Mouse (Mus musculus): Measurements from ENCODE around the gene Rpl22. TPM values are rescaled to one million over a fixed set of nuclear protein-coding genes. Genes with fewer than 3 reads are reported as not detected.

Gene Rpl22
- total and polyA plus RNA-seq, 2 experiments from 2014 or later, result 156 to 185 TPM

DNA sequence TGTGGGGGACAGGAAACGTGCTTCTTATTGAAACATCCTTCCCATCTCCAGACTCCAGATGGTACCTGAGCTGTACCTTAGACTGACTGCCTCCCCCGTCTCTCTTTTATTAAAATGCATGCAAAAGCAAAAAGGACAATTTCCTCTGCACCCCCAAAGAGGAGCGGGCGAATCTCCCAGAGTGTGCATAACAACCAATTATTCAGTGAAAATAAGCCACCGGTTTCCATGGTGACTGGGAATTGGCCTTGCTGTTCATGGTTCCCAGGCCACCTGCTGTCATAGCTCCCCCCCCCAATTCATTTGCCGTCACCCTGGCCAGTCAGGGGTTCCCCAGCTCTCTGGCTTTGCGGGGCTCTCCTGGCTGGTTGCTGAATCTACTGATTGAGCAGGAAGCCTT is 39.7 kb downstream of the Rpl22 start:
- Histone ChIP-seq H3K9ac (replicated peaks; ENCODE audit: low read length) (no peak overlapping the region), H3K27ac (no peak overlapping the region)

DNA sequence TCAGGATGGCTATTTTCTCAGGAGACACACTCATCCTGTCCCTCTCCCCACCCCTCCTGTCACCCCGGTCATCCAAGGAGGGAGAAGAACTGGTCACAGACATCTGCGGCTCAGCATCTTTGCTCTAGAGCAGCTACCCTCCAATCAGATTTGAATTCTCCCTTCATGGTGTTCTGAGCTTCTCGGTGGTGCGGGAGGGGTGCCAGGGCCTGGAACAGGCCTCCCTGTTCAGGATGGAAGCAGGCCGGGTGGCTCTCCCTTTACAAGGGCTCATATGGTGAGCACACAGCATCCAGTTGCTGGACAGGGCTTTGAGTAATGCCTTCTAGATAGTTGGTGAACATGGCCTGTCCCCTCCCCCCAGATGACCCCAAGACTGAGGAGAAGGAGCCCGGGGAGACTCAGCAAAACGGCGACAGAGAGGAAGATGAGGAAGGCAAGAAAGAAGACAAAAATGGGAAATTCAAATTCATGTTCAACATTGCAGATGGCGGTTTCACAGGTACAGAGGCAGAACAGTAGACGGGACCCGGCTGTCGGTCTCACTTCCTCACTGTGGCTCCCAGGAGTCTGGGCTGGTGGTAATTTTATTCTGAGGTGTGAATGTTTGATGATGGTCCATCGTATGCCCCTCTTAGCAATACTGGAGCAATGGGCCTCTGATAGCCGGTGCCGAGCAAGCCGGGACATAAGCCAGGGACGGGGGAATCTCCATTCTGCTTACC is 57.1 kb downstream of the Rpl22 start:
- Histone ChIP-seq H3K4me1 (ENCODE audit: insufficient read depth, low read length) (no peaks in the 10 kb centered on the region), H3K9me3 (ENCODE audit: low read length) (no peaks in the 10 kb centered on the region), H3K27me3 (ENCODE audit: insufficient read depth, low read length) (no peaks in the 10 kb centered on the region), H3K4me2 (ENCODE audit: low read depth, low read length) (no peak overlapping the region), H3K9ac (replicated peaks; ENCODE audit: low read length) (no peak overlapping the region), H3K4me3 (ENCODE audit: low read length) (no peak overlapping the region), H3K27ac (no peak overlapping the region), H3K36me3 (ENCODE audit: insufficient read depth, low read length) (peaks cover 12% of the 10 kb centered on the region; the same call in 1 of the 2 replicates)
- DNase-seq (ENCODE audit: low spot score) (no peak), ATAC-seq (no peak)
- WGBS, result 82% methylated on average over 17 of the region's 17 CpGs
- no peak for TF ChIP-seq CTCF (IDR thresholded peaks at IDR 0.05; ENCODE audit: low read depth)

More for the DNA sequence above, 39.7 kb downstream of the Rpl22 start:
- H3K4me3 ChIP-seq (ENCODE audit: low read length), result no peak overlapping the region
- TF ChIP-seq CTCF (IDR thresholded peaks at IDR 0.05; ENCODE audit: low read depth), result no peak
- no peak overlapping the region for H3K4me2 ChIP-seq (ENCODE audit: low read depth, low read length)
- H3K9me3 ChIP-seq (ENCODE audit: low read length), result no peaks in the 10 kb centered on the region
- H3K36me3 ChIP-seq (ENCODE audit: insufficient read depth, low read length), result 0 out of 2 replicates have a peak, but pooled peaks cover 5% of the 10 kb centered on the region
- 30% methylated on average over 7 of the region's 7 CpGs for WGBS
- H3K4me1 ChIP-seq (ENCODE audit: insufficient read depth, low read length), result no peaks in the 10 kb centered on the region
- peak; percentile 56 for DNase-seq (ENCODE audit: low spot score)
- ATAC-seq, result no peak
- no peaks in the 10 kb centered on the region for H3K27me3 ChIP-seq (ENCODE audit: insufficient read depth, low read length)

Other genes with a start within 250 kb of the Rpl22 start
- gene Tnfrsf25, start 209.8 kb upstream of the Rpl22 start, total RNA-seq (2014; rRNA removed), result 0.22 and 1.6 TPM in 2 replicates
- 0.48 and 0.62 TPM in 2 replicates for gene Tnfrsf25, start 209.8 kb upstream of the Rpl22 start, polyA plus RNA-seq (2015; fragmentation: Nextera tagmentation; extraction: Ambion mirVana)
- 0.47 and 1.4 TPM in 2 replicates for gene Espn, start 173.4 kb upstream of the Rpl22 start, total RNA-seq (2014; rRNA removed)
- gene Espn, start 173.4 kb upstream of the Rpl22 start, polyA plus RNA-seq (2015; fragmentation: Nextera tagmentation; extraction: Ambion mirVana), result 0.71 and 0.79 TPM in 2 replicates
- gene Hes2, start 166.9 kb upstream of the Rpl22 start, total RNA-seq (2014; rRNA removed), result not detected in 2 replicates
- not detected in 2 replicates for gene Hes2, start 166.9 kb upstream of the Rpl22 start, polyA plus RNA-seq (2015; fragmentation: Nextera tagmentation; extraction: Ambion mirVana)
- 249 and 259 TPM in 2 replicates for gene Acot7, start 147.6 kb upstream of the Rpl22 start, total RNA-seq (2014; rRNA removed)
- gene Acot7, start 147.6 kb upstream of the Rpl22 start, polyA plus RNA-seq (2015; fragmentation: Nextera tagmentation; extraction: Ambion mirVana), result 455 and 488 TPM in 2 replicates
- gene Gpr153, start 51.5 kb upstream of the Rpl22 start, total RNA-seq (2014; rRNA removed), result 167 and 170 TPM in 2 replicates
- gene Gpr153, start 51.5 kb upstream of the Rpl22 start, polyA plus RNA-seq (2015; fragmentation: Nextera tagmentation; extraction: Ambion mirVana), result 17.1 and 19.0 TPM in 2 replicates
- 0.26 and 0.40 TPM in 2 replicates for gene Hes3, start 34.1 kb upstream of the Rpl22 start, total RNA-seq (2014; rRNA removed)
- gene Hes3, start 34.1 kb upstream of the Rpl22 start, polyA plus RNA-seq (2015; fragmentation: Nextera tagmentation; extraction: Ambion mirVana), result 0.15 and 0.19 TPM in 2 replicates
- 35.3 and 42.6 TPM in 2 replicates for gene Icmt, start 28.5 kb upstream of the Rpl22 start, total RNA-seq (2014; rRNA removed)
- 15.9 and 16.4 TPM in 2 replicates for gene Icmt, start 28.5 kb upstream of the Rpl22 start, polyA plus RNA-seq (2015; fragmentation: Nextera tagmentation; extraction: Ambion mirVana)
- 5.7 and 7.7 TPM in 2 replicates for gene Rnf207, start 6.7 kb upstream of the Rpl22 start, total RNA-seq (2014; rRNA removed)
- 6.6 and 6.9 TPM in 2 replicates for gene Rnf207, start 6.7 kb upstream of the Rpl22 start, polyA plus RNA-seq (2015; fragmentation: Nextera tagmentation; extraction: Ambion mirVana)
- gene Chd5, start 12.9 kb downstream of the Rpl22 start, total RNA-seq (2014; rRNA removed), result 60.1 and 61.2 TPM in 2 replicates
- 65.6 and 69.7 TPM in 2 replicates for gene Chd5, start 12.9 kb downstream of the Rpl22 start, polyA plus RNA-seq (2015; fragmentation: Nextera tagmentation; extraction: Ambion mirVana)
- gene Nphp4, start 151.0 kb downstream of the Rpl22 start, total RNA-seq (2014; rRNA removed), result 8.7 and 10.4 TPM in 2 replicates
- 3.9 and 4.0 TPM in 2 replicates for gene Nphp4, start 151.0 kb downstream of the Rpl22 start, polyA plus RNA-seq (2015; fragmentation: Nextera tagmentation; extraction: Ambion mirVana)
- 54.0 and 55.6 TPM in 2 replicates for gene Kcnab2, start 152.1 kb downstream of the Rpl22 start, total RNA-seq (2014; rRNA removed)
- 30.8 and 33.2 TPM in 2 replicates for gene Kcnab2, start 152.1 kb downstream of the Rpl22 start, polyA plus RNA-seq (2015; fragmentation: Nextera tagmentation; extraction: Ambion mirVana)

Measured in hindbrain, postnatal 0 days (tissue).